Mouse (Mus musculus) embryo, embryonic 11.5 days (tissue): Measurements from ENCODE around the gene Uggt2.
"Not testable (repeated sequence)": the region's sequence is repeated elsewhere in the genome, so short reads cannot be mapped to it uniquely, and the experiment has no call there.

Source experiments
- DNase-seq: peaks from one replicate; pipeline ENCODE4 v3.0.0-alpha.2; 2012; ENCODE audit warnings: low read depth, low spot score

Gene Uggt2

GRCm38 (mm10) chr14:118981711-118982428 is 117.4 kb downstream of the Uggt2 start:
- DNase-seq = not testable (repeated sequence)

- DNase-seq = no peak
These were observed 118.3 kb downstream of the Uggt2 start for GRCm38 (mm10) chr14:118980890-118981289.

- DNase-seq = no peak
These were observed 118.9 kb downstream of the Uggt2 start for GRCm38 (mm10) chr14:118980358-118980757.

- no peak for DNase-seq
These were observed 119.5 kb downstream of the Uggt2 start for GRCm38 (mm10) chr14:118979571-118980325.

- DNase-seq = no peak
These were observed 122.0 kb downstream of the Uggt2 start for GRCm38 (mm10) chr14:118977136-118977816.

- DNase-seq = no peak
These were observed 127.0 kb downstream of the Uggt2 start for GRCm38 (mm10) chr14:118972268-118972667.

- DNase-seq = no peak
These were observed 131.6 kb downstream of the Uggt2 start for GRCm38 (mm10) chr14:118967646-118968045.

GRCm38 (mm10) chr14:118965356-118966000 is 133.8 kb downstream of the Uggt2 start:
- no peak for DNase-seq

- DNase-seq = no peak
These were observed 141.2 kb downstream of the Uggt2 start for GRCm38 (mm10) chr14:118958010-118958409.

- DNase-seq = no peak
These were observed 147.2 kb downstream of the Uggt2 start for GRCm38 (mm10) chr14:118951912-118952583.

GRCm38 (mm10) chr14:118948841-118949240 is 150.4 kb downstream of the Uggt2 start:
- no peak for DNase-seq

GRCm38 (mm10) chr14:118944702-118945101 is 154.5 kb downstream of the Uggt2 start:
- DNase-seq = no peak

GRCm38 (mm10) chr14:118942076-118942475 is 157.2 kb downstream of the Uggt2 start:
- DNase-seq = no peak

- no peak for DNase-seq
These were observed 158.3 kb downstream of the Uggt2 start for GRCm38 (mm10) chr14:118940796-118941495.

- no peak for DNase-seq
These were observed 160.7 kb downstream of the Uggt2 start for GRCm38 (mm10) chr14:118938551-118938950.

- DNase-seq = peak; percentile 94
These were observed 161.4 kb downstream of the Uggt2 start, which contains the start of gene Dnajc3 for GRCm38 (mm10) chr14:118937533-118938492. Dnajc3 (plus strand) TSS chr14:118937976.

- no peak for DNase-seq
These were observed 162.3 kb downstream of the Uggt2 start for GRCm38 (mm10) chr14:118936952-118937351.

GRCm38 (mm10) chr14:118936236-118936635 is 163.0 kb downstream of the Uggt2 start:
- no peak for DNase-seq
